Mouse (Mus musculus) T-cell, adult 2 months (primary cell): ENCODE results near the gene Akt1s1.

Experiments used
- DNase-seq: peaks from one replicate; pipeline ENCODE4 v3.0.0; 2022; ENCODE audit warnings: low spot score

Gene Akt1s1

GRCm38 (mm10) chr7:44848561-44849415 is at the start of gene Akt1s1, which contains the start of gene Tbc1d17:
Akt1s1 (plus strand) TSS chr7:44848991.
Tbc1d17 (minus strand) TSS chr7:44849079.
- peak; percentile 99 for DNase-seq

GRCm38 (mm10) chr7:44808927-44809326 is 39.9 kb upstream of the Akt1s1 start:
- no peak for DNase-seq

- no peak for DNase-seq
These were observed 39.3 kb upstream of the Akt1s1 start for GRCm38 (mm10) chr7:44809466-44809865.

GRCm38 (mm10) chr7:44810365-44810764 is 38.4 kb upstream of the Akt1s1 start:
- DNase-seq, result no peak

GRCm38 (mm10) chr7:44810819-44811557 is 37.8 kb upstream of the Akt1s1 start:
- DNase-seq, result no peak

DNA sequence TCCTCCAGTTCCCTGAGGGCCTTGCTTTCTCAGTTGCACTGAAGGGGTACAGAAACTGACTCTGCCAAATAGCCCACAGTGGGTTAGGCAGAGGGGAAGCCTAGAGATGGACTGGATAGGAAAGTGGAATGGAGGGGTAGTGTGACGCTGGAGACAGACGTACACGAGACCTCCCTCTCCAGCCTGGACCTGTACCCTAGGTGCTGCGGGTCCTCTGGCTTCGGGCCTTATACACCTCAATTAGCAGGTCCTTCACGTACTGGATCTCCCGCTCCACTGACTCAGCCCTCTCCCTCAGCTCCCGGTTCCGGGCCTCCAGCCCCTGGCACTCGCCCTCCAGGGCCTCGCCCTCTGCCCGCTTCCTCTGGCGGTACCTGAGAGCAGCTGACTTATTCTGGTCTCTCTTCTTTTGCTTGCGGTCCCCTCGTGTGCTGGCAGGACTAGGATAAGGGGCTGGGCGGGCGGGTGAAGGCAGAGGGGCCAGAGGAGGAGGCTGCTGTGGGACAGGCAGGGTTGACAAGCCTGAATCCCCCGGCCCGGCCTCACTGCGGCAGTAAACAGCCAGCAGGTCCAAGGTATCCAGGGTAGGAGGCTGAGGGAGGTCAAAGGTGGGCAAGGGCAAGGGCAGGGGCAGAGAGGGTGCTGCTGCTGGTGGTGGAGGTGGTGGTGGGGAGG is 36.0 kb upstream of the Akt1s1 start:
- no peak for DNase-seq

GRCm38 (mm10) chr7:44813985-44814384 is 34.8 kb upstream of the Akt1s1 start:
- no peak for DNase-seq

GRCm38 (mm10) chr7:44814423-44814822 is 34.4 kb upstream of the Akt1s1 start:
- DNase-seq, result no peak

DNA sequence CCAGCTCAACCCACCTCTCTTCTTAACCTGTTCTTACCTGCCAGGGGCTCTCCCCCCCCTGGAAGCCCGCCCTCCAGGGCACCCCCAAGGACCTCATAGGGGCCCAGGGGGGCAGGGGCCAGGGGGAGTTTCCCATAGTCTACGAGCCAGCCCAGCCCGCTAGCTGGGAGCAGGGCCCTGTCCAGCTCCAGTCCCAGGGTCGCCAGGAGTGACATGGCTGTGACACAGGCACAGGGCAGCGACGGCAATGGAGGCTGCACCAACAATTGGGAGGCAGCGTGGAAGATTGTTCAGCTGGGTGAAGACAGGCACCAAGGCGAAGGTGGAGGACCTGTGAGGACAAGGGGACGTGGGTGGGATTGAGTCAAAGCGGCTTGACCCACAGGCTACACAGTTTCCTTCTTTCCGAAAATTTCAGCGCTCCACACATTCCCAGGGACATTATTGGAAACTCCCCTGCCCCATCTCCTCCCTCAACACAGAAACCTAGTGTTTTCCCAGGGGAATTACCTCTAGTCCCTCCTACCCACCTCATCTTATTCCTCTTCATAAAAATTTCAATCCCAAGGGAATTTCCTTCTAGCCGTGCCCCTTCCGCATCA is 33.7 kb upstream of the Akt1s1 start:
- no peak for DNase-seq

- DNase-seq, result peak; percentile 99
These were observed 32.9 kb upstream of the Akt1s1 start, which contains the start of the genes Nup62 and Il4i1 for GRCm38 (mm10) chr7:44815721-44816469. Nup62 (plus strand) TSS chr7:44816088. Il4i1 (plus strand) TSS chr7:44816387.

DNA sequence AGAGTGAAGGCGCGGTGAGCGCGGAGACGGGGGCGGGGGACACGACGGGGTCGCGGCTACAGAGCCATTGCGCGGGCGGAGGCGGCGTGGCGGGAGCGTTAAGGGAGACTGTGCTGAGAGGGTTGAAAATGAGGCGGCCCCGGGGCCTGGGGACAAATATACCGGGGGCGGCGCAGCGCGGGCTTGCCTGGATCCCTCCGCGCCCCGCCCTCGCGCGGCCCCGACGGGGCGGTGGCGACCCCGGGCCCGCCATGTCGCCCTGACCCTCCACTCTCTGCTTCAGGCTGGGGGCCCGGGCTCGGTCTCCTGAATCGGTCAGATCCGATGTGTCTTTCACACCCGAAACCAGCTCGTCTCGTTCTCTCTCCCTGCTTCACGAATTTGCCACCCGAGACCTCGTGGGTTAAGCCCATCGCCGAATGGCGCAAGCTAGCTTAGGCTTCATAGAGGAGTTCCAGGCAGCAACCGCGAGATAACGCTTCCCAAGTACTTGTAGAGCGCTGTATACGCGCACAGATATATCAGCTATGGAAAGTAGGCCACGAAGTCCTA is 32.2 kb upstream of the Akt1s1 start, which contains the start of gene Atf5:
TSS of gene Atf5 (minus strand) at position 189 of the 552 bp plus-strand sequence.
- no peak for DNase-seq

DNA sequence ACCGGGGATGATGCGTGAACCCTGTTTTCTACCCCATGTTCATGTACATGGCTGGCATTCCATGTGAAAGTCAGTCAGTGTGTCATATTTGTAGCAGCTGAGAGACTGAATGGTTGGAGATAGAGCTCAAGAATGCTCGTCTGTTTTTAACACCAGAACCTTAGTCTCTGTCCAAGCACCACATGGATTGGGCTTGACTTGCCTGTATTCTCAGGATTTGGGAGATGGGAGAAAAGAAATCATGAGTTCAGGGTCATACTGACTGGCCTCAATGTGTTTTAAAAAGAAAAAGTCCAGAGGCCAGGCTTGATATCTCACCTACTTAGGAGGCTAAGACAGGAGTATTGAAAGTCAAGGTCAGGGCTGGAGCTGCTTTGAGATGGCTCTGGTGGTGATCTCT is 31.4 kb upstream of the Akt1s1 start:
- DNase-seq, result no peak

DNA sequence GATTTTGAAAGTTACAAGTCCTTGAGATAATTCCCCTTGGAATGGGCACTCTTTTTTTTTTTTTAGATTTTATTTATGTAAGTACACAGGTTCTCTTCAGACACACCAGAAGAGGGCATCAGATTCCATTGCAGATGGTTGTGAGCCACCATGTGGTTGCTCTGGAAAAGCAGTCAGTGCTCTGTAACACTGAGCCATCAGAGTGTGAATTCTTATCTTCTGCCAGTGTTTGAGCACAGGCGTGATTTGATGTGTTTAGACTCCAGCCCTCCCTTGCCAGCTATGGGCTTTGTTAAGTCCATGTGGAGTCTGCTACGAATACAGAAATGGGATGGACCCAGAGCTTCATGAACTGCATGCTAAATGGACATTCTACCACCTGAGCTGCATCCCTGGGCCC is 30.6 kb upstream of the Akt1s1 start:
- no peak for DNase-seq

DNA sequence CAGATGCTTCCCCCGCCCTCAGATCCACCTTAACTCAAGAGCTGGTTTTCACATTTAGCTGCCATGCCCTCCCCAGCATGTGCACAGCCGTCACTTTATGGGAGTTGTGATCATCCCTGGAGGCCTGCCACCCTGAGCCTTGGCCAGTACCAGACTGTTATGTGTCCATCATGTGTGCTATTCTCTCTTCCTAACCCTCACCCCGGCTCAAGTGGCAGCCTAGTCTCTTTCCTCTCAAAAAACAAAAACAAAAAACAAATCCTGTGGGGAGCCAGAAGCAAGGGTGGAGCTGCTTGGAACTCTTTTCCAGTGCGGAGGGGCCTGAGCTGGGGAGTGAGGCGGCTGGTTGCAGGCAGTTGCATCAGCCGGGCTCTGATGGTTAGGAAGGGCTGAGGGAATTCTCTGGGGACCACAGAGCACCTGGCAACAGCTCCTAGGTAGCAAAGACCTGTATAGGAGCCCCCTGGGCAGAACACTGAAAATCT is 30.0 kb upstream of the Akt1s1 start:
- no peak for DNase-seq

DNA sequence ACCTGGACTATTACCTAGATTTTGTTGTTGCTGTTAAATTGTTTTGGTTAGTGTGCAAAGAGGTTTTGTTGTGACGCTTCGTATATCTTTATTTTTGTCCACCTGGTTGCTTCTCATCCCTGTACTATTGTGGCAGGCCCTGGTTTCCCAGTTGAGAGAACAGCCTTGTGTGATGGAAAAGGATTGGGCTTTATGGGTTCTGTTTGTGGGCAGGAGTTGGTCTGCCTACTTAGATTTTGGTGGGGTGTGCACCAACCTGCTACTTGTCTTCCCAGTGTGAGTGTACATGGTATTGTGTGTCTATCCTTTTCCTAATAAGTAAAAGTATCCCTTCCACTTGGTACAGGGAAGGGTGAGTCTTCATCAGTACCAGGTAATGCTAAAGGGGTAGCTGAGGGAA is 29.4 kb upstream of the Akt1s1 start:
- DNase-seq, result no peak

- DNase-seq, result no peak
These were observed 28.9 kb upstream of the Akt1s1 start for GRCm38 (mm10) chr7:44819863-44820262.

GRCm38 (mm10) chr7:44820525-44820924 is 28.3 kb upstream of the Akt1s1 start:
- DNase-seq, result no peak

DNA sequence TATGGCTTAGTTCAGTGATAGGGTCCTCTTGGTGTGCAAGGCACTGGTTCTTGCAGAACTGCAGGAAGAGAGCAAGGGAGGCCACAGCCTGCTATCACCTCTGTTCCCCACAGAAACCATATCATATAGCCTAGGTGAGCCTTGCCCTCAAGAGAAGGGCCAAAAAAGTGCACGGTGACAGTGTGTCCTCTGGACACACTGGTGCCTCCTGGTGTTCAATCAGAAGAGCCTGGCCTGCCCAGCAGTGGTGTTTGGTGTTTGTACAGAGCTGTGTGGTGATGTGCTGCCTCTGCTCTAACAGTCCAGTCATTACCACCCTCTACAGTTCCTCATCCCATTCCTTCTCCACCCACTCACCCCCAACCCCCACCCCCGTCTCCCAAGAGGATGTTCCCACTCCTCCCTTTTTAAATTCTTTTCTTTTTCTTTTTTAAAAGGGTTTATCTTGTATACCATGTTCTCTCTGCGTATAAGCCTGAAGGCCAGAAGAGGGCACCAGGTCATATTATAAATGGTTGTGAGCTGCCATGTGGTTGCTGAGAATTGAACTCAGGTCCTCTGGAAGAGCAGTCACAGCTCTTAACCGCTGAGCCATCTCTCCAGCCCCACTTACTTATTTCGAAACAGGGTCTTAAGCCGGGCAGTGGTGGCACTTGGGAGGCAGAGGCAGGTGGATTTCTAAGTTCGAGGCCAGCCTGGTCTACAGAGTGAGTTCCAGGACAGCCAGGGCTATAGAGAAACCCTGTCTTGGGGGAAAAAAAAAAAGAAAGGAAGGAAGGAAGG is 26.9 kb upstream of the Akt1s1 start:
- DNase-seq, result no peak

DNA sequence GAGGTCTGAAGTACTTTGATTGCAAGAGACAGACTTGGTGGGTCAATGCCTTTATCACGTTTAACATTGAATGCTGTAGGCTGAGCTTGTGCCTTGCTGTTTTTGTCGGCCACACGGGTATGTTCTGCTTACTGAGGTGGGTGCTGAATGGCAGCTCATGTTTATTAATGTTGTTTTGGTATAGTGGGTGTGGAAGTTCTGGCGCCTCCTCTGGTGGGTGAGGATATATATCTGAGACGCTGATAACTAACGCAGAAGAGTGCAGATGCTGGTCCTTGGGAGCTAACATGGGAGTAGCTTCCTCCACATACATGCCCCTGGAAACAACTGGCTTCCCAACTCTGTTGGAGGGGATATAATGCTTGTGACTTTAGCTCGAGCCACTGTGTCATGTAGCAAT is 25.4 kb upstream of the Akt1s1 start:
- DNase-seq, result no peak

DNA sequence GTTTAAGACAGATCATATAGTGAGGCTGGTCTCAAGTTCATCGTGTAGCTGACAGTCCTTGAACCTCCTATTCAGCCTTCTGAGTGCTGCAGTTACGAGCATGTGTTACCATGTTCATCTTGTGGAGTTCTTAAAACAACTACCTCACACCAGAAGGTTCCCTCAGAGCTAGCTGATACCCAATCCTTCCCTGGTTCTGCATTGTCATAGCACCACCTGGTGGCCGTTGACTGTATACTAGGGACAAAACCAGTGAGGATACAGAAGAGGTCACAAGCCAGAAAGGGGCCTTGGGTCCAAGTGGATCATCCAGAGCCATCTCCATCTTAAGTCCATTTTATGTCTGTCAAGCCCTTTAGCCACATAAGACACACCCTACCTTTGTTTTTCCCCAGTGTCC is 23.9 kb upstream of the Akt1s1 start:
- DNase-seq, result peak; percentile 80
